Mouse (Mus musculus) embryonic facial prominence, embryonic 14.5 days (tissue): ENCODE data around the gene Man1a2. TPM values are rescaled to one million over a fixed set of nuclear protein-coding genes. Genes with fewer than 3 reads are reported as not detected.
A peak's percentile ranks its signal among the peaks of the same experiment; 100 is the strongest.

ENCODE experiments used
- ATAC-seq: fragments of 200-750 bp; cut with Nextera tagmentation; 2 replicates; pipeline ENCODE4 v1.8.0; 2017; ENCODE audit warnings: low read depth, moderate number of reproducible peaks, moderate TSS enrichment
- DNase-seq: peaks from one replicate; pipeline ENCODE4 v3.0.0-alpha.2; 2015; ENCODE audit warnings: low spot score
- H3K27ac ChIP-seq: fragments of 300-500 bp; sonication (generic); replicated peaks from 2 replicates; pipeline ENCODE4 v1.5.1; 2014; ENCODE audit warnings: low read depth, mild to moderate bottlenecking, low read length, moderate library complexity
- H3K27me3 ChIP-seq: fragments of 300-500 bp; sonication (generic); replicated peaks from 2 replicates; pipeline ENCODE4 v1.6.1; 2014; ENCODE audit warnings: low read length; ENCODE audit not compliant: control insufficient read depth, insufficient read depth
- H3K36me3 ChIP-seq: fragments of 300-500 bp; sonication (generic); 2 replicates; pipeline ENCODE4 v1.6.1; 2014; ENCODE audit warnings: low read length, mixed read lengths; ENCODE audit not compliant: control insufficient read depth, insufficient read depth
- H3K4me1 ChIP-seq: fragments of 300-500 bp; sonication (generic); 2 replicates; pipeline ENCODE4 v1.6.1; 2014; ENCODE audit warnings: antibody characterized with exemption, low read length; ENCODE audit not compliant: control insufficient read depth, insufficient read depth
- H3K4me2 ChIP-seq: fragments of 300-500 bp; sonication (generic); 2 replicates; pipeline ENCODE4 v1.6.1; 2014; ENCODE audit warnings: low read depth, mild to moderate bottlenecking, low read length, moderate library complexity, mixed read lengths
- H3K4me3 ChIP-seq: fragments of 300-500 bp; sonication (generic); 2 replicates; pipeline ENCODE4 v1.5.1; 2014; ENCODE audit warnings: low read depth, mild to moderate bottlenecking, low read length
- H3K9ac ChIP-seq: fragments of 300-500 bp; sonication (generic); 2 replicates; pipeline ENCODE4 v1.6.1; 2014; ENCODE audit warnings: low read depth, mild to moderate bottlenecking, low read length, moderate library complexity, mixed read lengths
- H3K9me3 ChIP-seq: fragments of 300-500 bp; sonication (generic); 2 replicates; pipeline ENCODE4 v1.6.1; 2016; ENCODE audit warnings: low read length; ENCODE audit not compliant: control insufficient read depth
- WGBS: fragments of 180-500 bp; shearing (Covaris S2); extraction: QIAGEN DNeasy Blood & Tissue Kit; methylation state at CpG from one replicate; pipeline ENCODE4 v1.1.7; 2014; 5-methylcytosine and 5-hydroxymethylcytosine counted together
- polyA plus RNA-seq: library from polyadenylated mRNA; unstranded; fragments of >200 nt; fragmentation: Nextera tagmentation; extraction: Ambion mirVana; gene quantifications from 2 replicates; pipeline ENCODE4 v1.2.1, GENCODE M21; 2014

Man1a2 gene
- 83.1 and 89.7 TPM in 2 replicates for polyA plus RNA-seq

GRCm38 (mm10) chr3:100685087-100685762 is at the start of gene Man1a2:
Gene Man1a2 (minus strand): TSS chr3:100685503.
- peak; percentile 94 for DNase-seq
- under 1% methylated on average over 25 of the region's 92 CpGs for WGBS
- peak; percentile 92 for ATAC-seq
- H3K36me3 ChIP-seq: no peaks in the 10 kb centered on the region
- peak within 1 kb of the TSS; percentile 90 for H3K4me3 ChIP-seq
- peak within 1 kb of the TSS; percentile 97 for H3K9ac ChIP-seq
- no peaks in the 10 kb centered on the region for H3K27me3 ChIP-seq
- H3K9me3 ChIP-seq: no peaks in the 10 kb centered on the region
- peaks cover 24% of the 10 kb centered on the region for H3K4me1 ChIP-seq
- peak within 1 kb of the TSS; percentile 97 for H3K27ac ChIP-seq
- H3K4me2 ChIP-seq: peak within 1 kb of the TSS; percentile 89

GRCm38 (mm10) chr3:100734482-100735154 is 49.3 kb upstream of the Man1a2 start:
- no peak overlapping the region for H3K4me3 ChIP-seq
- no peak for DNase-seq
- H3K9ac ChIP-seq: no peak overlapping the region
- H3K27me3 ChIP-seq: no peaks in the 10 kb centered on the region
- WGBS: 50% methylated on average over 12 of the region's 12 CpGs
- H3K27ac ChIP-seq: no peak overlapping the region
- H3K36me3 ChIP-seq: no peaks in the 10 kb centered on the region
- H3K4me1 ChIP-seq: no peaks in the 10 kb centered on the region
- no peaks in the 10 kb centered on the region for H3K9me3 ChIP-seq
- H3K4me2 ChIP-seq: no peak overlapping the region
- no peak for ATAC-seq

- Histone ChIP-seq H3K9me3 (no peaks in the 10 kb centered on the region), H3K4me3 (no peak overlapping the region), H3K9ac (no peak overlapping the region), H3K4me2 (no peak overlapping the region), H3K4me1 (no peaks in the 10 kb centered on the region), H3K27ac (no peak overlapping the region), H3K27me3 (no peaks in the 10 kb centered on the region), H3K36me3 (no peaks in the 10 kb centered on the region)
- 95% methylated on average over 11 of the region's 11 CpGs for WGBS
- DNase-seq (no peak), ATAC-seq (no peak)
Observed at GRCm38 (mm10) chr3:100731896-100732295, 46.6 kb upstream of the Man1a2 start.

GRCm38 (mm10) chr3:100731347-100731746 is 46.0 kb upstream of the Man1a2 start:
- H3K4me1 ChIP-seq: no peaks in the 10 kb centered on the region
- ATAC-seq (no peak), DNase-seq (no peak)
- no peak overlapping the region for H3K4me3 ChIP-seq
- H3K9ac ChIP-seq: no peak overlapping the region
- H3K9me3 ChIP-seq: no peaks in the 10 kb centered on the region
- H3K36me3 ChIP-seq: no peaks in the 10 kb centered on the region
- no peak overlapping the region for H3K4me2 ChIP-seq
- no peaks in the 10 kb centered on the region for H3K27me3 ChIP-seq
- no peak overlapping the region for H3K27ac ChIP-seq
- WGBS: 82% methylated on average over 3 of the region's 3 CpGs

- H3K4me2 ChIP-seq: no peak overlapping the region
- H3K4me1 ChIP-seq: no peaks in the 10 kb centered on the region
- peaks cover 7% of the 10 kb centered on the region for H3K9me3 ChIP-seq
- no peak overlapping the region for H3K9ac ChIP-seq
- H3K27ac ChIP-seq: no peak overlapping the region
- no peak overlapping the region for H3K4me3 ChIP-seq
- no peaks in the 10 kb centered on the region for H3K36me3 ChIP-seq
- no peak for DNase-seq
- ATAC-seq: no peak
- no peaks in the 10 kb centered on the region for H3K27me3 ChIP-seq
- WGBS: 78% methylated on average over 4 of the region's 4 CpGs
Observed at GRCm38 (mm10) chr3:100728008-100728712, 42.9 kb upstream of the Man1a2 start.

GRCm38 (mm10) chr3:100725960-100726674 is 40.8 kb upstream of the Man1a2 start:
- Histone ChIP-seq H3K9ac (no peak overlapping the region), H3K4me3 (no peak overlapping the region), H3K4me1 (no peaks in the 10 kb centered on the region), H3K36me3 (no peaks in the 10 kb centered on the region), H3K27me3 (no peaks in the 10 kb centered on the region), H3K27ac (no peak overlapping the region), H3K9me3 (peaks cover 17% of the 10 kb centered on the region), H3K4me2 (no peak overlapping the region)
- peak; percentile 59 for DNase-seq
- peak; percentile 63 for ATAC-seq
- WGBS: 74% methylated on average over 11 of the region's 11 CpGs

GRCm38 (mm10) chr3:100720786-100721300 is 35.5 kb upstream of the Man1a2 start:
- 88% methylated on average over 4 of the region's 5 CpGs for WGBS
- ATAC-seq (no peak), DNase-seq (no peak)
- Histone ChIP-seq H3K9me3 (peaks cover 17% of the 10 kb centered on the region), H3K4me3 (no peak overlapping the region), H3K4me1 (peaks cover 6% of the 10 kb centered on the region; the same call in 1 of the 2 replicates), H3K36me3 (no peaks in the 10 kb centered on the region), H3K4me2 (no peak overlapping the region), H3K9ac (no peak overlapping the region), H3K27me3 (no peaks in the 10 kb centered on the region), H3K27ac (no peak overlapping the region)

GRCm38 (mm10) chr3:100716241-100716640 is 30.9 kb upstream of the Man1a2 start:
- ATAC-seq (no peak), DNase-seq (peak; percentile 30)

More at GRCm38 (mm10) chr3:100716241-100716640, 30.9 kb upstream of the Man1a2 start:
- Histone ChIP-seq H3K4me1 (peaks cover 14% of the 10 kb centered on the region), H3K9ac (no peak overlapping the region), H3K4me2 (no peak overlapping the region), H3K36me3 (no peaks in the 10 kb centered on the region), H3K9me3 (no peaks in the 10 kb centered on the region), H3K27me3 (no peaks in the 10 kb centered on the region), H3K4me3 (no peak overlapping the region), H3K27ac (no peak overlapping the region)
- WGBS: 53% methylated on average over 7 of the region's 7 CpGs
